Mouse (Mus musculus): ENCODE measurements around the gene Adamtsl3. TPM values are rescaled to one million over a fixed set of nuclear protein-coding genes. Genes with fewer than 3 reads are reported as not detected.

Gene Adamtsl3
- polyA plus RNA-seq, 1 experiment, result 0.20 TPM

DNA sequence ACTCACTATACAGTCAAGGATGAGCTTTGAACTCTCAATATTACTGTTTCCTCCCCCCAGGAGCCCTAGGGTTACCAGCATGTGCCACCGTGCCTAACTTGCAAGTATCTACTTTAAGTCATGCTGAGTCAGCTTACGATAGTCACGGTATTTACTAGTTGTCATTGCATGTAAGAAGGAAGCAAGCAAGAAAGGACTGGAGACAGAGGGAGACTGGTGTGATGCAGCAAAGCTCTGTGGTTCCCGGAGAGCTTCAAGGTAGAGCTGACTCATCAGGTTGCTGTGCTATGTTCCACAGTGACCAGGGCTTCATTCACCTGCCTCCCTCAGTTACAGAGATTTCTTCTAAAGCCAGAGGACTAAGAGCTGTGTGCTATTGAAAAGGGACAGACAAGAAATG, 247.0 kb downstream of the Adamtsl3 start:
- WGBS, result 27% methylated on average over 4 of the region's 4 CpGs
- no peaks in the 10 kb centered on the region; the same call in 1 of the 2 replicates for H3K4me1 ChIP-seq (ENCODE audit: control insufficient read depth, insufficient read depth, low read length)
- TF ChIP-seq CTCF (IDR thresholded peaks at IDR 0.05; ENCODE audit: control insufficient read depth, insufficient read depth, low read length) (no peak), POLR2A (IDR thresholded peaks at IDR 0.05; ENCODE audit: borderline replicate concordance, control insufficient read depth, low read depth, low read length) (no peak)
- no peak overlapping the region for H3K27ac ChIP-seq (ENCODE audit: control insufficient read depth, insufficient read depth, low read depth, low read length, poor library complexity)
- no peak overlapping the region for H3K4me3 ChIP-seq (replicated peaks; ENCODE audit: control insufficient read depth, low read depth, low read length)

DNA sequence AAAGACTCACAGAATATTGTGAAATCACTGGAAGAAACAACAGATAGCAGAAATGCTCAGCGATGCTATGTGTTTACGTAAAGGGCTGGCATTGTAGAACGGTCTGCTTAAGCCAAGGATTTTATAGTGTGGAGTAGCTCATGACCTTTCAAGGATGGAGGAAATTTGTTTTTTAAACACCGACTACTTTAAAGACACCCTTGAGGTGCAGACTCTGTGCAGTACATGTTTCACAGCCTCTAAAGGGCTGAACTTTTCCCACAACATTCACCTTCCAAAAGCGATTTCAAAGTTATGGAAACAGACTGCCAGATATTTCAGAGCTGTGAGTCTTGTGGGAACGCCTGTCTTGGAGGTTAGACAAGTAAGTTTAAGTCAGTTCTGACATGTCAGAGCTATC, 255.4 kb downstream of the Adamtsl3 start:
- 77% methylated on average over 6 of the region's 6 CpGs for whole genome bisulfite sequencing
- TF ChIP-seq CTCF (IDR thresholded peaks at IDR 0.05; ENCODE audit: control insufficient read depth, insufficient read depth, low read length) (no peak), POLR2A (IDR thresholded peaks at IDR 0.05; ENCODE audit: borderline replicate concordance, control insufficient read depth, low read depth, low read length) (no peak)
- Histone ChIP-seq H3K4me1 (ENCODE audit: control insufficient read depth, insufficient read depth, low read length) (no peaks in the 10 kb centered on the region), H3K27ac (ENCODE audit: control insufficient read depth, insufficient read depth, low read depth, low read length, poor library complexity) (no peak overlapping the region), H3K4me3 (replicated peaks; ENCODE audit: control insufficient read depth, low read depth, low read length) (no peak overlapping the region)

DNA sequence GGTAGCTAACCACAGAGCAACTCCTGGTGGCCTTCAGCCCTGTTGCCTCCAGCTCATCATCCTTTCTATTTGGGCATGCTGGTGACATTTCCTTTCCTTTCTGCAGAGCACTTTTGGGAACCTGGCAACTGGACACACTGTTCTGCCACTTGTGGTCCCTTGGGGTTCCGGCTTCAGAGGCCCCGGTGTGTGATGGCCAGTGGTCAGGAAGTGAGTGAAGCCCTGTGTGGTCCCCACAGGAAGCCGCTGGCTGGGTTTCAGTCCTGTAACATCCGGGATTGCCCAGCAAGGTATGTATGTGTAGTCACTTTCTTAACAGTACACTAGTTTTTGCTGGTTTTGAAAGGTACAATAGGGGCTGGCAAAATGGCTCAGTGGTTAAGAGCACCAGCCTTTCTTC, 266.5 kb downstream of the Adamtsl3 start:
- Histone ChIP-seq H3K27ac (ENCODE audit: control insufficient read depth, insufficient read depth, low read depth, low read length, poor library complexity) (peak overlapping the region; percentile 78), H3K4me1 (ENCODE audit: control insufficient read depth, insufficient read depth, low read length) (peaks cover 7% of the 10 kb centered on the region; the same call in 1 of the 2 replicates), H3K4me3 (replicated peaks; ENCODE audit: control insufficient read depth, low read depth, low read length) (no peak overlapping the region)
- 7% methylated on average over 4 of the region's 4 CpGs for WGBS
- no peak for TF ChIP-seq CTCF (IDR thresholded peaks at IDR 0.05; ENCODE audit: control insufficient read depth, insufficient read depth, low read length)
- no peak for TF ChIP-seq POLR2A (IDR thresholded peaks at IDR 0.05; ENCODE audit: borderline replicate concordance, control insufficient read depth, low read depth, low read length)

DNA sequence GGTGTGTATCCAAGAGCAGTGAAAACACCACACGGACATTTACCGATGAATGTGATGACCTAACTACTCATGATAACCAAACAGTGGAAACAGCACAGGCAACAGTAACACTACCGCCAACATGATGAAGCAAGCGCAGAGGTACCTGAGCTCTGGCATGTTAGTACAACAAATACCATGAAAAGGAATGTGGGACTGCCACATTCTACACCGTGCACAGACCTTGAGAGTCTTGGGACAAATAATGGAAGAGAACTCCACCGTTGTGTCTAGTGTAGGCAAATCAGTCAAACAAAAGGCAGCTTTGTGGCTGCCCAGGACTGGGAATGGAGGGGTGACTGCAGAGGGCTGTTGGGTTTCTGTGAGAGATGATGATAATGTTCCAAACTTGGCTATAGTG, 269.9 kb downstream of the Adamtsl3 start:
- WGBS, result 73% methylated on average over 6 of the region's 6 CpGs
- Histone ChIP-seq H3K4me1 (ENCODE audit: control insufficient read depth, insufficient read depth, low read length) (peaks cover 5% of the 10 kb centered on the region; the same call in 1 of the 2 replicates), H3K27ac (ENCODE audit: control insufficient read depth, insufficient read depth, low read depth, low read length, poor library complexity) (no peak overlapping the region), H3K4me3 (replicated peaks; ENCODE audit: control insufficient read depth, low read depth, low read length) (no peak overlapping the region)
- no peak for TF ChIP-seq POLR2A (IDR thresholded peaks at IDR 0.05; ENCODE audit: borderline replicate concordance, control insufficient read depth, low read depth, low read length)
- no peak for TF ChIP-seq CTCF (IDR thresholded peaks at IDR 0.05; ENCODE audit: control insufficient read depth, insufficient read depth, low read length)

DNA sequence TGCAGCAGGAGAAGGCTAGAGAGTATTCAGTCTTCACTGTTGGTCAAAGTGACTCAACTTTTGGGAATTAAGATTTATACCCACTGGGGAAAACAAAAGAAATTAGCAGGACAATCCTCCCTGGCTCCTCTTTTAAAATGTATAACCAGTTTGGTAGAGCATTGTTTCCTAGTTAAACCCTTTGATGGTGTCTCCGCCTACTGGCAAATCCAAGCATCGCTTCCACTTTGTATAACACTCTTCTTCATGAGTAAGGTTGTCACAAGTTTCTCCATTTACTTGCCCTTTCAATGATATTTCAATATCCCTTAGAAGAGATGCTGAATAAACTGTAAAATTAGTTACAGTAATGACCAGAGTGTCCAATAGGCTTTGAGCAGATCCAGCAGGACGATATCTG, 274.1 kb downstream of the Adamtsl3 start:
- no peak overlapping the region for H3K27ac ChIP-seq (ENCODE audit: control insufficient read depth, insufficient read depth, low read depth, low read length, poor library complexity)
- WGBS, result 39% methylated on average over 3 of the region's 3 CpGs
- TF ChIP-seq CTCF (IDR thresholded peaks at IDR 0.05; ENCODE audit: control insufficient read depth, insufficient read depth, low read length) (no peak), POLR2A (IDR thresholded peaks at IDR 0.05; ENCODE audit: borderline replicate concordance, control insufficient read depth, low read depth, low read length) (no peak)
- H3K4me1 ChIP-seq (ENCODE audit: control insufficient read depth, insufficient read depth, low read length), result peaks cover 2% of the 10 kb centered on the region; the same call in 1 of the 2 replicates
- no peak overlapping the region for H3K4me3 ChIP-seq (replicated peaks; ENCODE audit: control insufficient read depth, low read depth, low read length)

DNA sequence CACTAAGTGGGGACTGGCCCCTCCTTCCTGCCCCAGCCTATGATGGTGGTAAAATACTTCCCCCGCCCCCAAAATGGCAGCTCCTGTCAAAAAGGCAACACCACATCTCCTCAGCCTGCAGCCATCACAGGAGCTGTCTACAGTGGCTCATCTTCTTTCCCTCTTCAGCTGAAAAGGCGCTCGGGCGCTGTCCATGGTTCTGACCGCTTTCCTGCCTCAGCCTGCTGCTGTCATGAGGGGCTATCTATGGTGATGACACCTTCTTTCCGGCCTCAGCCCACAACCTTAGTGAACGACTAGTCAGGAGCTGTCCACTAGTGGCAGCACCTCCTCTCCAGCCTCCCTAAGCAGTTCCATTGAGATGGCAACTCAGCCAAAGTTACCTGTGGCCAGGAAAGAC, 289.8 kb downstream of the Adamtsl3 start:
- Histone ChIP-seq H3K27ac (ENCODE audit: control insufficient read depth, insufficient read depth, low read depth, low read length, poor library complexity) (no peak overlapping the region), H3K4me1 (ENCODE audit: control insufficient read depth, insufficient read depth, low read length) (no peaks in the 10 kb centered on the region), H3K4me3 (replicated peaks; ENCODE audit: control insufficient read depth, low read depth, low read length) (no peak overlapping the region)
- TF ChIP-seq POLR2A (IDR thresholded peaks at IDR 0.05; ENCODE audit: borderline replicate concordance, control insufficient read depth, low read depth, low read length) (no peak), CTCF (IDR thresholded peaks at IDR 0.05; ENCODE audit: control insufficient read depth, insufficient read depth, low read length) (no peak)
- whole genome bisulfite sequencing, result 19% methylated on average over 7 of the region's 7 CpGs

DNA sequence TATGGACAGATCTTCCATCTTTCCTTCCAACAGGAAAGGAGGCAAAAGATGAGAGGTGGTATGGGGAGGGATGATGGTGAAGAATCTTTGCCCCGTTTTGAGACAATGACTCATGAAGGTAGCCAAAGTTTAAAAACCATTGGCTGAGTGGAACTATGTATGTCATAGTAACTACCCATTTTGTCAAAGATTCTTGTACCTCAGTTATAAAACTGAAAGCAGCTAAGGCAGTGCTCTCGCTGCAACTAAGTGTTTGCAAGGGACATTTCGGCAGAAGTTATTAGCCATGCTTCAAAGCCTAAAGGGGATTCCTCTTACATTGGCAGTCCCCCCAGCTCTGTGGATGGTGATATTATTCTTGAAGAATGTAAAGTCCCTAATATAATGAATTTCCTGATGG, 311.7 kb downstream of the Adamtsl3 start:
- Histone ChIP-seq H3K4me3 (replicated peaks; ENCODE audit: control insufficient read depth, low read depth, low read length) (no peak overlapping the region), H3K27ac (ENCODE audit: control insufficient read depth, insufficient read depth, low read depth, low read length, poor library complexity) (no peak overlapping the region), H3K4me1 (ENCODE audit: control insufficient read depth, insufficient read depth, low read length) (no peaks in the 10 kb centered on the region)
- TF ChIP-seq CTCF (IDR thresholded peaks at IDR 0.05; ENCODE audit: control insufficient read depth, insufficient read depth, low read length), result no peak
- TF ChIP-seq POLR2A (IDR thresholded peaks at IDR 0.05; ENCODE audit: borderline replicate concordance, control insufficient read depth, low read depth, low read length), result no peak
- 85% methylated on average over 3 of the region's 3 CpGs for WGBS

DNA sequence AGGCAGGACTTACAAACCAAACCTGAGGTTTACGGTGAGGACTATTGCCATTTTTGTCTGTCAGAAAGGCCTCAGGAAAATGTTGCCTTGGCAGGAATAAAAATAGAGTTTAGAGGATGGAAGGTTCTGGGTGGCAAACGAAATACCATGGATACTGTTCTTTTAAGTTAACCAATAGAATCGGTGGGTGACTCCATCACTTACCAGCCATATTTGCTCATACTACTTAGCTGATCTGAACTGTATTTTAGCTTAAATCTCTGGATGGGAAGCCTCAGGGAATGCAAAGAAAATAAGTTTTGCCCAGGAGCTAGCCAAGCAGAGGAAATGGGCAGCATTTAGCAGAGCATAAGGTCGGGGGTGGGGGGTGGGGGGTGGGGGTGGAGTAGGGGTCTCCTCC, 312.4 kb downstream of the Adamtsl3 start:
- H3K4me3 ChIP-seq (replicated peaks; ENCODE audit: control insufficient read depth, low read depth, low read length), result peak overlapping the region; percentile 92
- WGBS, result 30% methylated on average over 4 of the region's 4 CpGs
- no peak overlapping the region for H3K27ac ChIP-seq (ENCODE audit: control insufficient read depth, insufficient read depth, low read depth, low read length, poor library complexity)
- TF ChIP-seq POLR2A (IDR thresholded peaks at IDR 0.05; ENCODE audit: borderline replicate concordance, control insufficient read depth, low read depth, low read length) (no peak), CTCF (IDR thresholded peaks at IDR 0.05; ENCODE audit: control insufficient read depth, insufficient read depth, low read length) (no peak)
- no peaks in the 10 kb centered on the region for H3K4me1 ChIP-seq (ENCODE audit: control insufficient read depth, insufficient read depth, low read length)

Data from bone marrow, adult 2 months (tissue).